Comparison of ENCODE assay signal across 20 mouse cellular contexts in the genomic region with DNA sequence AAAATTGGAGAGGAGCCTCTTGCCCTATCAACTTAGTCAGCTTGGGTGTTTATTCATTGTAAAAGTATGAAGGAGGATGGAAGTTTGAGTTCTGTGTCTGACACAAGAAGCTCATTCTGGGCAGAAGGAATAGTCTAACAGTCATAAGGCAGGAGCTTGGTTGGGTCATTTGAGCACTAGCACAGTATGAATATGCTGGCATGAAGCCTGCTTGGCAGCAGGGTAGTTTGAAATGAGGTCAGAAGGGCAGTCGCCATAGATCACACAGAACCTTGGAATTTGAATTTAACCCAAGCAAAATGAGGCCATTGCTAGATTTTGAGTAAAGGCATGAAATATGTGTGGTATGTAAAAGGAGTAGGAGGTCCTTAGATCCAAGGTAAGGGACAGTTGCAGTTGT.
A peak's percentile ranks its signal among the peaks of the same experiment; 100 is the strongest.
DNase-seq lines count a peak whose midpoint lies in the region; ATAC-seq and TF ChIP-seq lines count a peak whose summit lies in the region.
"Had no signal": no experiment of that assay in that cellular context is flagged by ENCODE, and none has a peak within 500 bp of the region (broad histone marks: within the 10 kb centered on the region; RNA-seq: fewer than 3 reads in every experiment).

No protein-coding gene starts in this region.

- no peak overlapping the region for H3K9ac ChIP-seq in kidney, embryonic 16.5 days (replicated peaks; ENCODE audit: low read length)
- H3K9ac ChIP-seq: forebrain, embryonic 12.5 days; heart, embryonic 12.5 days; hindbrain, embryonic 12.5 days; limb, embryonic 13.5 days; liver, embryonic 15.5 days had no signal

- no peak overlapping the region for H3K4me2 ChIP-seq in kidney, embryonic 16.5 days (replicated peaks; ENCODE audit: low read depth, low read length)
- H3K4me2 ChIP-seq: forebrain, embryonic 12.5 days; heart, embryonic 12.5 days; hindbrain, embryonic 12.5 days; limb, embryonic 13.5 days; liver, embryonic 15.5 days had no signal

- TF ChIP-seq CTCF in kidney, adult 2 months (conservative IDR thresholded peaks at IDR 0.05; ENCODE audit: insufficient read depth, insufficient read length, low read depth, low read length) = no peak
- TF ChIP-seq CTCF in embryonic fibroblast, embryonic 13.5 days (IDR thresholded peaks at IDR 0.05; ENCODE audit: borderline replicate concordance, insufficient read depth, low read length) = no peak

- no peaks in the 10 kb centered on the region for H3K27me3 ChIP-seq in kidney, adult 2 months (replicated peaks; ENCODE audit: control insufficient read depth, insufficient read depth, low read length)
- H3K27me3 ChIP-seq in kidney, embryonic 16.5 days (ENCODE audit: insufficient read depth, low read length) = no peaks in the 10 kb centered on the region
- H3K27me3 ChIP-seq: forebrain, embryonic 12.5 days; heart, embryonic 12.5 days; hindbrain, embryonic 12.5 days; limb, embryonic 13.5 days; liver, embryonic 15.5 days; Patski had no signal

- peaks cover 3% of the 10 kb centered on the region; the same call in 1 of the 2 replicates for H3K4me1 ChIP-seq in kidney, adult 2 months (ENCODE audit: control insufficient read depth, insufficient read depth, low read length)
- no peaks in the 10 kb centered on the region for H3K4me1 ChIP-seq in kidney, embryonic 16.5 days (ENCODE audit: insufficient read depth, low read length)
- peaks cover 6% of the 10 kb centered on the region for H3K4me1 ChIP-seq in embryonic fibroblast, embryonic 13.5 days (ENCODE audit: control insufficient read depth, insufficient read depth, low read length)
- H3K4me1 ChIP-seq: forebrain, embryonic 12.5 days; heart, embryonic 12.5 days; hindbrain, embryonic 12.5 days; liver, embryonic 15.5 days had no signal

- H3K9me3 ChIP-seq in kidney, embryonic 16.5 days (ENCODE audit: low read length) = no peaks in the 10 kb centered on the region
- H3K9me3 ChIP-seq: forebrain, embryonic 12.5 days; heart, embryonic 12.5 days; hindbrain, embryonic 12.5 days; limb, embryonic 13.5 days; liver, embryonic 15.5 days; midbrain, embryonic 10.5 days had no signal

- 55% methylated on average over 1 of the region's 1 CpGs for WGBS in kidney, adult 2 months
- WGBS in kidney, embryonic 16.5 days = 84% methylated on average over 1 of the region's 1 CpGs

- no peak for TF ChIP-seq POLR2A in kidney, adult 2 months (IDR thresholded peaks at IDR 0.05; ENCODE audit: low read depth, low read length)
- TF ChIP-seq POLR2A in embryonic fibroblast, embryonic 13.5 days (IDR thresholded peaks at IDR 0.05; ENCODE audit: low read depth, low read length) = no peak

- no peak for ATAC-seq in kidney, embryonic 16.5 days (ENCODE audit: low FRiP score, low TSS enrichment)
- ATAC-seq: Patski had no signal

- H3K27ac ChIP-seq in kidney, adult 2 months (ENCODE audit: insufficient read depth, low read depth, low read length) = no peak overlapping the region
- H3K27ac ChIP-seq in kidney, embryonic 16.5 days (ENCODE audit: low read length) = no peak overlapping the region
- H3K27ac ChIP-seq in embryonic fibroblast, embryonic 13.5 days (ENCODE audit: insufficient read depth, low read length) = peak overlapping the region; percentile 62; the same call in 1 of the 2 replicates
- H3K27ac ChIP-seq: forebrain, embryonic 12.5 days; hindbrain, embryonic 12.5 days; limb, embryonic 13.5 days; liver, embryonic 15.5 days; macrophage; midbrain, embryonic 10.5 days had no signal

- DNase-seq in kidney, adult 2 months = peak; percentile 78
- peak; percentile 71 for DNase-seq in adipocyte (ENCODE audit: low spot score)
- DNase-seq in left cerebral cortex, postnatal 25 days (ENCODE audit: low spot score in 2 of 2) = no peak
- DNase-seq in right cerebral cortex, adult 2 months (ENCODE audit: low spot score in 2 of 2) = no peak
- DNase-seq in thymus, adult 18-20 months = no peak
- DNase-seq: cerebellum, adult 11-12 months; cerebellum, postnatal 36 days; heart, postnatal 14 days; spleen, adult 18-20 months; thymus, postnatal 4 days had no signal

- no peaks in the 10 kb centered on the region for H3K36me3 ChIP-seq in kidney, adult 2 months (ENCODE audit: control insufficient read depth, insufficient read depth, low read length)
- no peaks in the 10 kb centered on the region for H3K36me3 ChIP-seq in kidney, embryonic 16.5 days (ENCODE audit: insufficient read depth, low read length)
- H3K36me3 ChIP-seq: forebrain, embryonic 12.5 days; heart, embryonic 12.5 days; hindbrain, embryonic 12.5 days; limb, embryonic 13.5 days; liver, embryonic 15.5 days; midbrain, embryonic 10.5 days had no signal

- no peak overlapping the region for H3K4me3 ChIP-seq in kidney, adult 2 months (ENCODE audit: insufficient read depth, low read depth, low read length)
- no peak overlapping the region for H3K4me3 ChIP-seq in kidney, embryonic 16.5 days (ENCODE audit: low read length)
- no peak overlapping the region for H3K4me3 ChIP-seq in embryonic fibroblast, embryonic 13.5 days (ENCODE audit: insufficient read depth, low read length)
- H3K4me3 ChIP-seq: forebrain, embryonic 12.5 days; heart, embryonic 12.5 days; hindbrain, embryonic 12.5 days; limb, embryonic 13.5 days; liver, embryonic 15.5 days; midbrain, embryonic 10.5 days had no signal

- intact Hi-C loops in left cerebral cortex, postnatal 25 days (cut with DNase I) = no loop called here

Comparison
In these comparisons a context has a peak if more than half of its experiments do, and no peak if none do; other contexts are left out.
1. DNase-seq: peak in kidney, adult 2 months (single experiment) and adipocyte (single experiment); none in left cerebral cortex, postnatal 25 days (0 of 2), right cerebral cortex, adult 2 months (0 of 2) and thymus, adult 18-20 months (0 of 2).